Mouse (Mus musculus) left cerebral cortex, adult 2 months (tissue): ENCODE measurements around the gene Sos1. TPM values are rescaled to one million over a fixed set of nuclear protein-coding genes. Genes with fewer than 3 reads are reported as not detected.

Source experiments
- DNase-seq, 2 experiments: peaks; one replicate each; pipeline ENCODE4 v3.0.0; 2021 to 2022; ENCODE audit warnings: low spot score in 2 of 2, mixed read lengths in 1 of 2; ENCODE audit errors: extremely low spot score in 1 of 2
- H3K27ac ChIP-seq: fragments of 200-600 bp; 2 replicates; pipeline ENCODE4 v1.8.1; 2022
- H3K4me3 ChIP-seq: fragments of 200-600 bp; 2 replicates; pipeline ENCODE4 v1.8.1; 2022
- CTCF ChIP-seq: fragments of 200-600 bp; IDR thresholded peaks from 2 replicates; pipeline ENCODE4 v1.8.1; 2022; ENCODE audit warnings: antibody characterized with exemption, mild to moderate bottlenecking, moderate library complexity
- intact Hi-C: fragments of 180-260 bp; cut with DNase I; formaldehyde crosslinking; loops from one replicate; pipeline ENCODE4 v1.15.1; 2025
- long read RNA-seq, 2 experiments: library from polyadenylated mRNA; stranded (forward); transcript quantifications; one replicate each; pipeline ENCODE4 v2.0.0; 2021; ENCODE audit warnings: borderline mapping rate in 2 of 2
- total RNA-seq, 2 experiments: library from RNA; stranded (reverse); gene quantifications; 2 replicates each; pipeline ENCODE4 v1.2.3; 2021

The Sos1 gene
- 10 to 100 TPM; 33.0 to 36.6 TPM for total RNA-seq
- long read RNA-seq, experiment 1, full-length matches to known transcripts = 15 of 18 reads
- long read RNA-seq, experiment 1, partial matches to known transcripts = 2 of 18 reads
- long read RNA-seq, experiment 1, other reads (novel, unspliced or antisense) = 1 of 18 reads
- long read RNA-seq, experiment 2, full-length matches to known transcripts = 6 of 16 reads
- long read RNA-seq, experiment 2, partial matches to known transcripts = 5 of 16 reads
- long read RNA-seq, experiment 2, other reads (novel, unspliced or antisense) = 5 of 16 reads

GRCm38 (mm10) chr17:80480031-80480854, at the start of gene Sos1:
Gene Sos1, minus strand, starts transcription at chr17:80480453.
- peak within 1 kb of the TSS; percentile 95 for H3K27ac ChIP-seq
- TF ChIP-seq CTCF = no peak
- peak; percentile 96 to 97 for DNase-seq
- intact Hi-C loops = loop anchor here (5.0 kb wide), 1 partner anchor 108 kb away; the partner anchor contains the start of gene Gm10190
- peak within 1 kb of the TSS; percentile 87 for H3K4me3 ChIP-seq

DNA sequence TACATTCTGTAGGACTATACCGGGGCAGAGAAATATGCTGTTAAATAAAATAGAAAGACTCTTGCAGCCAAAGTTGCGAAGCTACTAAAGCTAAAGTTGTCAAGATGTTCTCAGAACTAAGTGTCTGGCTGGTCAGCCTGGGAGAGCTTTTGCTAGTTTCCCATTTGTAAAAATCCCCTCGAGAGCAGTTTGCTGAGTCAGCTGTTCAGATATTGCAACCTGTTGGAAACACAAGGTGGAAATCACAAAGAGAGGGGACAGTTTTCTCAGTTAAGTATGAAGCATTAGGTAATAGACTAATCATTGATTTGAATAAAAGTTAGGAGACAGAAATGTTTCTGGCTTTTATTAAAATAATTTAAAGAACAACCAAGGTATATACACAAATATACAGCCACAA, 43.0 kb upstream of the Sos1 start:
- Histone ChIP-seq H3K27ac (no peak overlapping the region), H3K4me3 (no peak overlapping the region)
- DNase-seq = no peak
- intact Hi-C loops = no loop called here
- TF ChIP-seq CTCF = no peak

DNA sequence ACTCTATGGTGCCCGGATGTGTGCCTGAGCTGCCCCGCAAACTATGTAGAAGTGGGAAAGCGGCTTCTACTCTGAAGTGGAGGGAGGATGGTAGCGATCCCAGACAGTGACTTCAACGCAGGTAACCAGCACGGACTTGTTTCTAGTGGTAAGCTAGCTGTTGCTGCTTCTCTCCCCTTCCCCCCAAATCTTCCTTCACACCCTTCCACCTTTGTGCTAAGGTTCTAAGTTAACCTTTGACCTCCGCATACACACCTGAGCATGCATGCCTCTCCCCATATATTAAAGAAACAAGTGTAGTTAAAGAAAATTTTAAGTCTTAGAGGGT, 41.9 kb upstream of the Sos1 start:
- no peak for DNase-seq
- Histone ChIP-seq H3K27ac (no peak overlapping the region), H3K4me3 (no peak overlapping the region)
- intact Hi-C loops = no loop called here
- no peak for TF ChIP-seq CTCF

DNA sequence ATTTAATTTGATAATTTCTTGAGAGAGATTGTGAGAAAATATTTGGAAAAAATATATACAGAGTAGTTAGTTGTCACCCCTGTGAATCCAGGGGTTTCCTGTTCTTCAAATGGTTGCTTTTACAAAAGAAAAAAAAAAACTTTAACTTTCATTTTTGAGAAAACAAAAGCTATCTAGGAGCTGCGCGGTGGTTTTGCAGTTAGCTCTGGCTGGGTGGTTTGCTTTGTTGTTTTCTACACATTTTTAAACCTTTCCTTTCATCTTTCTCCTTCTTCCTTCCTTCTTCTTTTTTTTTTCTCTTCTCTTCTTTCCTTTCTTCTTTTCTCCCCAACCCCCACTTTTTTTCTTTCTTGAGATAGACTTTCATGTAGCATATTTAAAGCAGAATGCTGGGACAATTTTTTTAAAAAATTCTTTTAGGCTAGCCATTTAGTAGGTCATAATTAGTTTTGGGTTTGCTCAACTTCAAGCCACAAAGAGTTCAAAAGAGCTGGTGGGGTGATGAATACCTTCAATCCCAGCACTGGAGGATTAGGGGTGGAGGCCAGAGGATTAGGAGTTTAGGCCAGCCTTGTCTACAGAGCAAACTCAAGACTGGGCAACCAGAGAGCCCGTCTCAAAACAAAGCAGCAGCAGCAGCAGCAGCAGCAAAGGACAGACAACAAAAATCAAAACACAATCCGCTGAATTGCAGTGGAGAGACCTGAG, 41.4 kb upstream of the Sos1 start:
- no peak for TF ChIP-seq CTCF
- Histone ChIP-seq H3K4me3 (no peak overlapping the region), H3K27ac (no peak overlapping the region)
- no peak for DNase-seq
- intact Hi-C loops = no loop called here

DNA sequence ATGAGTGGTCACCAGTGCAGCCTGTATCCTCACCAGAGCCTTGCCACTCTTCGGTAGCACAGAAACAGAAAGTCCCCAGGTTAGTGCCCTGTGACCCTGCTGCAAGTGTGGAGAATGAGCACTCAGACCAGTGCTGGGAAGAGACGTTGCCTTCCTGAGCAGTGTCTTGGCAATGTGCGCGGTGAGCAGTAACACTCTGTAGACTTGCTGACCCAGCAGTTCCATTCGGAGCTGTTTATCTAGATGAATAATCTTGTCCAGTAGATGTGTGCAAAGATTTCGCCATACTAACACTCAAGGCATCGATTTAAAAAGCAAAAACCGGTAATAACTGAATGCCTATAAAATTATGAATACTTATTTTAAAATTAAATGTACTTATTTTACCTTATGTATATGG, 40.3 kb upstream of the Sos1 start:
- no peak for DNase-seq
- Histone ChIP-seq H3K27ac (no peak overlapping the region), H3K4me3 (no peak overlapping the region)
- intact Hi-C loops = no loop called here
- TF ChIP-seq CTCF = no peak

DNA sequence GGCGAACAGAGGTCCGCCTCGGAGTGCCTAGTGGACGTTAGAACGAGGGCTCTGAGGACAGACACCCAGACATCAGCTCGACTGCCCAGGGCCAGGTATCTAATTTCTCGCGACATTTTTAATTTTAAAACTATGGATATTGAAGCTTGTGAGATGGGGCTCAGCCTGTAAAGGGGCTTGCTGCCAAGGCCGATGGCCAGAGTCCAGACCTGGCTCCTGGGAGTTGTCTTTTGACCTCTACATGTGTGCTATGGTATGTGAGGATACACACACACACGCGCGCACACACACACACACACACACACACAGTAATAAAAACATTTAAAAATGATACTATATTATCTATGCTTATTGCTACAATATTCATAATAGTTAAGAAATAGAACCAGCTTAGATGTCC, 38.6 kb upstream of the Sos1 start:
- intact Hi-C loops = no loop called here
- DNase-seq = no peak
- no peak overlapping the region for H3K4me3 ChIP-seq

GRCm38 (mm10) chr17:80517244-80517643, 37.0 kb upstream of the Sos1 start:
- no peak overlapping the region for H3K4me3 ChIP-seq
- no peak for DNase-seq
- TF ChIP-seq CTCF = no peak
- intact Hi-C loops = no loop called here
- H3K27ac ChIP-seq = no peak overlapping the region

More for the DNA sequence above, 38.6 kb upstream of the Sos1 start:
- no peak for TF ChIP-seq CTCF
- H3K27ac ChIP-seq = no peak overlapping the region

- DNase-seq = no peak
- intact Hi-C loops = no loop called here
- Histone ChIP-seq H3K27ac (no peak overlapping the region), H3K4me3 (no peak overlapping the region)
- no peak for TF ChIP-seq CTCF
Observed at GRCm38 (mm10) chr17:80515956-80516355, 35.7 kb upstream of the Sos1 start.

DNA sequence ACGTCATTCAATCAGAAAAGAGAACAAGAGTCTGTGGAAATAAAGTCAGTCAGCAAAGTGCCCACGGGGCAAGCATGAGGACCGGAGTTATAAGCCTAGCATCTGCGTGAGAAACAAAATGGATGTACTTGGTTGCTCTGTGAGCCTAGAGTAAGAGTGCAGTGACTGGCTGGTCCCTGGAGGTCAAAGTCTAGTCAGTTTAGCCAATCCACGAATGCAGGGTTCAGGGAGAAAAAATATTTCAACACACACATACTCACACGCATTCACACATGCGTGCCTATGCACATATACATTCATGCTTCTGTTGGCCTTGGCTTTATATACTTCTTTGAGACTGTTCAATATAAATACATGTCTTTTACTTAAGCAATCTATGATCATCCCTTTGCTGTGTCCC, 35.3 kb upstream of the Sos1 start:
- TF ChIP-seq CTCF = no peak
- intact Hi-C loops = no loop called here
- no peak overlapping the region for H3K4me3 ChIP-seq
- H3K27ac ChIP-seq = no peak overlapping the region
- DNase-seq = no peak

- DNase-seq = no peak
- H3K4me3 ChIP-seq = no peak overlapping the region
- intact Hi-C loops = no loop called here
- no peak overlapping the region for H3K27ac ChIP-seq
- no peak for TF ChIP-seq CTCF
Observed at GRCm38 (mm10) chr17:80513766-80514165, 33.5 kb upstream of the Sos1 start.

GRCm38 (mm10) chr17:80510459-80510855, 30.2 kb upstream of the Sos1 start:
- no peak for DNase-seq
- Histone ChIP-seq H3K27ac (no peak overlapping the region), H3K4me3 (no peak overlapping the region)
- no peak for TF ChIP-seq CTCF
- intact Hi-C loops = no loop called here
